Mouse (Mus musculus): ENCODE measurements around the gene Cpm. TPM values are rescaled to one million over a fixed set of nuclear protein-coding genes. Genes with fewer than 3 reads are reported as not detected.
A peak's percentile ranks its signal among the peaks of the same experiment; 100 is the strongest.

The Cpm gene
- total RNA-seq, 1 experiment, result 4.8 TPM

DNA sequence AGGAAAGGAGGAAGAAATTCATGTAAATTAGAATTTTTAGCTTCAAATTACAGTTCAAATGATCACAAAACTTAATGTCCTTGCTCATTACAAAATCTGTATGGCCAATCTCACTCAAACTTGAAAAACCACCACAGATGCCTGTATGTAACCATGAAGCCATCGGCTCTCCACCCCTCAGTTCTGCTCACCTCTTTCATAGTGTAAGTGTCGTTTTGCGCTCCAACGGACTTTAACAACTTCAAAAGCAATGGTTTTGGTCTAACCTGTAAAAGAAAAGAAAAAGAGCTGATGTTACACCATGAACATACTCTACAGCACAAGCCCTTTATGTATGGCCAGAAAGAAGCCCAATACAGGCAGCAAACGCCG lies 75.7 kb downstream of the Cpm start:
- Histone ChIP-seq H3K27ac (ENCODE audit: insufficient read depth, low read depth, low read length, poor library complexity, severe bottlenecking) (no peak overlapping the region), H3K36me3 (ENCODE audit: control insufficient read depth, insufficient read depth, low read length, poor library complexity, severe bottlenecking) (peaks cover 36% of the 10 kb centered on the region), H3K4me1 (ENCODE audit: control insufficient read depth in 2 of 2, insufficient read depth in 2 of 2, low read length in 2 of 2, poor library complexity in 1 of 2) (no peaks in the 10 kb centered on the region), H3K4me3 (ENCODE audit: insufficient read depth in 1 of 2, low read depth in 1 of 2, low read length in 2 of 2, poor library complexity in 1 of 2, severe bottlenecking in 1 of 2) (no peak overlapping the region), H3K9me3 (ENCODE audit: control insufficient read depth, insufficient read depth, low read depth, low read length) (no peaks in the 10 kb centered on the region), H3K9ac (ENCODE audit: insufficient read depth, low read depth, low read length, poor library complexity, severe bottlenecking) (no peak overlapping the region)
- no peak for TF ChIP-seq ZC3H11A (IDR thresholded peaks at IDR 0.05; ENCODE audit: borderline replicate concordance, low read depth, low read length)
- TF ChIP-seq CHD2 (IDR thresholded peaks at IDR 0.05; ENCODE audit: low read depth, low read length), result no peak
- TF ChIP-seq HCFC1 (IDR thresholded peaks at IDR 0.05; ENCODE audit: borderline replicate concordance, insufficient read depth, low read length), result no peak
- TF ChIP-seq MAFK (IDR thresholded peaks at IDR 0.05; ENCODE audit: insufficient read depth, low read depth, low read length), result no peak
- TF ChIP-seq ZNF384 (IDR thresholded peaks at IDR 0.05; ENCODE audit: low read depth, low read length), result no peak
- no peak for DNase-seq (ENCODE audit: low read depth, low spot score)
- in situ Hi-C loops (cut with MboI; ENCODE audit: low sequenced_read_pairs in 2 of 2, unreplicated experiment in 2 of 2), result no loop called here

DNA sequence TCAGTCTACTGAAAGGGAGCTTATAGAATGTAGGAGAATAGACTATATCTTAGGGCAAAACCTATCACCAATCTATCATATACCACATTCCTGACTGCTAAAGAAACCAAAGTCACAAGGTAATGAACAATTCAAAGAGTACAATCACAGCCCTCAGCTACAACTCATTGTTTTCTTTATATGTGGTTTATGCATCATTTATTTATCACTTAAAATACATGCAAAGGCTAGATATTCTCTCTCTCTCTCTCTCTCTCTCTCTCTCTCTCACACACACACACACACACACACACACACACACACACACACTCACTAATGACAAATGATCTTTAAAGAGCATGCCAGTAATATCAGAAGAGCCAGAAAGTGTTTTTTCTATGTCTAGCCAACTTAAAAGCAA lies 76.5 kb downstream of the Cpm start:
- in situ Hi-C loops (cut with MboI; ENCODE audit: low sequenced_read_pairs in 2 of 2, unreplicated experiment in 2 of 2), result no loop called here
- Histone ChIP-seq H3K36me3 (ENCODE audit: control insufficient read depth, insufficient read depth, low read length, poor library complexity, severe bottlenecking) (peaks cover 31% of the 10 kb centered on the region), H3K27ac (ENCODE audit: insufficient read depth, low read depth, low read length, poor library complexity, severe bottlenecking) (no peak overlapping the region), H3K9ac (ENCODE audit: insufficient read depth, low read depth, low read length, poor library complexity, severe bottlenecking) (no peak overlapping the region), H3K9me3 (ENCODE audit: control insufficient read depth, insufficient read depth, low read depth, low read length) (no peaks in the 10 kb centered on the region), H3K4me3 (ENCODE audit: insufficient read depth in 1 of 2, low read depth in 1 of 2, low read length in 2 of 2, poor library complexity in 1 of 2, severe bottlenecking in 1 of 2) (no peak overlapping the region), H3K4me1 (ENCODE audit: control insufficient read depth in 2 of 2, insufficient read depth in 2 of 2, low read length in 2 of 2, poor library complexity in 1 of 2) (no peaks in the 10 kb centered on the region)
- no peak for DNase-seq (ENCODE audit: low read depth, low spot score)
- TF ChIP-seq CHD2 (IDR thresholded peaks at IDR 0.05; ENCODE audit: low read depth, low read length) (no peak), MAFK (IDR thresholded peaks at IDR 0.05; ENCODE audit: insufficient read depth, low read depth, low read length) (no peak), ZNF384 (IDR thresholded peaks at IDR 0.05; ENCODE audit: low read depth, low read length) (no peak), HCFC1 (IDR thresholded peaks at IDR 0.05; ENCODE audit: borderline replicate concordance, insufficient read depth, low read length) (no peak), ZC3H11A (IDR thresholded peaks at IDR 0.05; ENCODE audit: borderline replicate concordance, low read depth, low read length) (no peak)

DNA sequence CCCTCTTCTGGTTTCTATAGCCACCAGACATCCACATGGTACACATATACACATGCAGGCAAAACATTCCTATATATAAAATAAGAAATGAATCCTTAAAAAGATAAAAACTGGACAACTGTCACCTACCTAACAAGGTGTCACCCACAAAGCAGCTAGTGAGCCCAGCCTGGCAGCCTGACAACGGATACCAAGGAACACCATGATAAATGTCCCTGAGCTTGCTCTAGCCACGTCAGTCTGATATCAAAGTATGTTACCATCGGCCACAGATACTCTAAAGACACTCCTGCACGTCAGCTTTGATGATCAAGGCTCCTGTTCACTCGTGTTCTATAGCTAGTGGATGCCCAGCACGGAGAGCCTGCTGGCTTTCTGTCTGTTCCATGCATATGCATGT lies 77.1 kb downstream of the Cpm start:
- no peak for DNase-seq (ENCODE audit: low read depth, low spot score)
- no peak for TF ChIP-seq ZC3H11A (IDR thresholded peaks at IDR 0.05; ENCODE audit: borderline replicate concordance, low read depth, low read length)
- TF ChIP-seq CHD2 (IDR thresholded peaks at IDR 0.05; ENCODE audit: low read depth, low read length), result no peak
- no peak for TF ChIP-seq MAFK (IDR thresholded peaks at IDR 0.05; ENCODE audit: insufficient read depth, low read depth, low read length)
- no peak for TF ChIP-seq HCFC1 (IDR thresholded peaks at IDR 0.05; ENCODE audit: borderline replicate concordance, insufficient read depth, low read length)
- no peak for TF ChIP-seq ZNF384 (IDR thresholded peaks at IDR 0.05; ENCODE audit: low read depth, low read length)
- H3K9ac ChIP-seq (ENCODE audit: insufficient read depth, low read depth, low read length, poor library complexity, severe bottlenecking), result no peak overlapping the region
- H3K4me3 ChIP-seq (ENCODE audit: insufficient read depth in 1 of 2, low read depth in 1 of 2, low read length in 2 of 2, poor library complexity in 1 of 2, severe bottlenecking in 1 of 2), result no peak overlapping the region; a peak in 1 of 4 replicates
- in situ Hi-C loops (cut with MboI; ENCODE audit: low sequenced_read_pairs in 2 of 2, unreplicated experiment in 2 of 2), result no loop called here
- peaks cover 29% of the 10 kb centered on the region for H3K36me3 ChIP-seq (ENCODE audit: control insufficient read depth, insufficient read depth, low read length, poor library complexity, severe bottlenecking)
- H3K4me1 ChIP-seq (ENCODE audit: control insufficient read depth in 2 of 2, insufficient read depth in 2 of 2, low read length in 2 of 2, poor library complexity in 1 of 2), result no peaks in the 10 kb centered on the region
- no peaks in the 10 kb centered on the region for H3K9me3 ChIP-seq (ENCODE audit: control insufficient read depth, insufficient read depth, low read depth, low read length)
- H3K27ac ChIP-seq (ENCODE audit: insufficient read depth, low read depth, low read length, poor library complexity, severe bottlenecking), result no peak overlapping the region

DNA sequence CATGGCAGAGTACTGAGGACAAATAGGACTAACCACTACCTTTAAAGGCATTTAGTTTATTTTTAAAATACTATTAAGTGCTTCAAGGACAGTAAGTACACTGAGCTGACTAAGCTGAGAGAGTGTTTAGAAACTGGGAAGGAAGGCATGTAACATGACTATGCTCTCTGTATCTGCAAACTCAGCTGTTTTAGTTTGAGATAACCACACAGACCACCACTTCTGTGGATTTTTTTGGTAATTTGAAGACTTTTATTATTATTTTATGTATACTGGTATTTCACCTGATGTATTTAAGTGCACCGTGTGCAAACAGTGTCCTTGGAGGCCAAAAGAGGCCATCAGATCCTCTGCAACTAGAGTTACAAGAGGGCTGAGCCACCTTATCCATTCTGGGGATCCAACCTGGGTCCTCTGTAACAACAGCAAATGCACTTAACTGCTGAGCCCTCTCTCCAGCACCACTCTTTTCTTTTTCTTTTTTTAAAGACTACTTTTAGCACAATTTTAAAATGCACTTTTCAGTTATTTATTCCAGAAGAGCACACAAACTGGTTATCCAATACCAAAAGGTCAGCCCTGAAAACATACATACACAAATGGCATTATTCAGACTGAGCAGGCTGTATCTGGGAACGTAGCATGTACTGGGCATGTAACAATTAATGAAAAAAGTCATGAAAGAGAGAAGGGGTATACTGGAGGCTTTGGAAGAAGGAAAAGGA lies 78.0 kb downstream of the Cpm start:
- no peak overlapping the region; a peak in 1 of 4 replicates for H3K4me3 ChIP-seq (ENCODE audit: insufficient read depth in 1 of 2, low read depth in 1 of 2, low read length in 2 of 2, poor library complexity in 1 of 2, severe bottlenecking in 1 of 2)
- H3K9me3 ChIP-seq (ENCODE audit: control insufficient read depth, insufficient read depth, low read depth, low read length), result no peaks in the 10 kb centered on the region
- H3K4me1 ChIP-seq (ENCODE audit: control insufficient read depth in 2 of 2, insufficient read depth in 2 of 2, low read length in 2 of 2, poor library complexity in 1 of 2), result no peaks in the 10 kb centered on the region
- no peak overlapping the region for H3K27ac ChIP-seq (ENCODE audit: insufficient read depth, low read depth, low read length, poor library complexity, severe bottlenecking)
- DNase-seq (ENCODE audit: low read depth, low spot score), result no peak
- TF ChIP-seq CHD2 (IDR thresholded peaks at IDR 0.05; ENCODE audit: low read depth, low read length), result no peak
- no peak for TF ChIP-seq ZC3H11A (IDR thresholded peaks at IDR 0.05; ENCODE audit: borderline replicate concordance, low read depth, low read length)
- TF ChIP-seq MAFK (IDR thresholded peaks at IDR 0.05; ENCODE audit: insufficient read depth, low read depth, low read length), result 0 out of 2 replicates have a peak, but pooled peaks have one; percentile 24
- no peak for TF ChIP-seq ZNF384 (IDR thresholded peaks at IDR 0.05; ENCODE audit: low read depth, low read length)
- H3K9ac ChIP-seq (ENCODE audit: insufficient read depth, low read depth, low read length, poor library complexity, severe bottlenecking), result no peak overlapping the region
- peaks cover 23% of the 10 kb centered on the region for H3K36me3 ChIP-seq (ENCODE audit: control insufficient read depth, insufficient read depth, low read length, poor library complexity, severe bottlenecking)
- in situ Hi-C loops (cut with MboI; ENCODE audit: low sequenced_read_pairs in 2 of 2, unreplicated experiment in 2 of 2), result no loop called here
